Mouse (Mus musculus): ENCODE results near the gene Zfyve21. TPM values are rescaled to one million over a fixed set of nuclear protein-coding genes. Genes with fewer than 3 reads are reported as not detected.
A peak's percentile ranks its signal among the peaks of the same experiment; 100 is the strongest.

Gene Zfyve21
- polyA plus RNA-seq, 1 experiment from 2014 or later, result 67.3 TPM

DNA sequence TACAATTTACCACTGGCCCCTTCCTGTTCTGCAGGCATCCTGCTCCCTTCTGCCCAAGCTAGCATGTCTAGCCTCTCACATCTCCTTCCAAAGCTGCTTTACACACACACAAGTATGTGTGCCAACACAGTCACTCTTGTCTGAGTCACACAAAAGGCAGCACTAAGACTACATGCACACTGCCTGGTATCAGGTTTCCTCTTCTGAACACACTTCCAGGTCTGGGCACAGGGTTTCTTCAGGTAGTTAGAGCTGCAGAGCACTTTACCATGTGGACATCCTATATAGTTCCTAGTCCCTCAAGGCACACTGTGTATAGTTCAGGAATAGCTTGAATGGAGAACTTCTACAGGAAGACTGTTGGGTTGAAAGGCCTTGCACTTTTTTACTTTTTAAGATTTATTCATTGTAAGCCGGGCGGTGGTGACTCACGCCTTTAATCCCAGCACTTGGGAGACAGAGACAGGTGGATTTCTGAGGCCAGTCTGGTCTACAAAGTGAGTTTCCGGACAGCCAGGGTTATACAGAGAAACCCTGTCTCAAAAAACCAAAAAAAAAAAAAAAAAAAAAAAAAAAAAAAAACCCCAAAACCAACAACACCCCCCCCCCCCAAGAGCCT, 50.3 kb downstream of the Zfyve21 start:
- Histone ChIP-seq H3K9me3 (ENCODE audit: control insufficient read depth, low read length) (no peaks in the 10 kb centered on the region), H3K4me3 (ENCODE audit: low read depth, low read length) (no peak overlapping the region), H3K27me3 (ENCODE audit: control insufficient read depth, insufficient read depth, low read length) (no peaks in the 10 kb centered on the region), H3K27ac (ENCODE audit: low read depth, low read length) (no peak overlapping the region), H3K4me2 (ENCODE audit: low read depth) (no peak overlapping the region), H3K36me3 (ENCODE audit: control insufficient read depth, insufficient read depth, low read length) (no peaks in the 10 kb centered on the region), H3K9ac (ENCODE audit: low read length) (no peak overlapping the region), H3K4me1 (ENCODE audit: control insufficient read depth, insufficient read depth, low read length) (no peaks in the 10 kb centered on the region)
- WGBS, result 89% methylated on average over 4 of the region's 4 CpGs
- no peak for ATAC-seq (ENCODE audit: insufficient read depth, low FRiP score, low TSS enrichment)
- DNase-seq (ENCODE audit: low spot score), result no peak

DNA sequence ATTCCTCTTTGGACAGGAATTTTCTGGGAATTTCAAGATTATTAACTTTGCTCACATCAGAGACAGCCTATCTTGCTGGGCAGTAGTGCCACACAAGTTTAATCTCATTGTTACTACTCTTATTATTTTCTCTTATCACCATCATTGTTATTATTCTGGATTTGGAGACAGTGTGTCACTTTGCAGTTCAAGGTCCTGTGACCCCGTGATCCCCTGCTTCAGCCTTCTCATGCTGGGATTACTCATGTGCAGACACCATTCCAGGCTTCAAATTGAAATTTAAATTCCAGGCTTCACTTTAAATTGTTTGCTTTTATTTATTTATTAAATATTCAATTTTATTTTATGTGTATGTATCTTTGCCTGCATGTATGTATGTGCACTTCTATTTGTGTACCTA, 55.8 kb downstream of the Zfyve21 start:
- Histone ChIP-seq H3K9ac (ENCODE audit: low read length) (no peak overlapping the region), H3K27ac (ENCODE audit: low read depth, low read length) (no peak overlapping the region), H3K36me3 (ENCODE audit: control insufficient read depth, insufficient read depth, low read length) (no peaks in the 10 kb centered on the region), H3K9me3 (ENCODE audit: control insufficient read depth, low read length) (no peaks in the 10 kb centered on the region), H3K4me2 (ENCODE audit: low read depth) (no peak overlapping the region), H3K27me3 (ENCODE audit: control insufficient read depth, insufficient read depth, low read length) (no peaks in the 10 kb centered on the region), H3K4me1 (ENCODE audit: control insufficient read depth, insufficient read depth, low read length) (no peaks in the 10 kb centered on the region), H3K4me3 (ENCODE audit: low read depth, low read length) (no peak overlapping the region)
- DNase-seq (ENCODE audit: low spot score) (no peak), ATAC-seq (ENCODE audit: insufficient read depth, low FRiP score, low TSS enrichment) (no peak)
- 85% methylated on average over 1 of the region's 1 CpGs for WGBS

DNA sequence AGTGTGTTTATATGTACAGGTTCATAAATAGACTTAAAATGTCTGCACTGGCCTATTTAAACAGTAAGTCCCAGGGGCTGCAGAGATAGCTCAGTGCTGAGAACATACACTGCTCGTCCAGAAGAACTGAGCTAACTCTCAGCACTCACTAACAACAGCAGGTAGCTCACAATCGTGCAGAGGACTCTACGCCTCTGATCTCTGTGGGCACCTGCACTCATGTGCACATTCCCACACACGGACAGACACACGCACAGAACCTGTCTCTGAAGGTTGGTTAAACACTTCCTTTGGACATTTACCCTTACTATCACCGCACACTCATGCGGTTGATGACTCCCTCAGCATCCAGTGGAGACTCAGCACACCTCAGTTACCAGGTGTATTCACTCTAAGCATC, 56.8 kb downstream of the Zfyve21 start:
- Histone ChIP-seq H3K9ac (ENCODE audit: low read length) (no peak overlapping the region), H3K36me3 (ENCODE audit: control insufficient read depth, insufficient read depth, low read length) (no peaks in the 10 kb centered on the region), H3K4me1 (ENCODE audit: control insufficient read depth, insufficient read depth, low read length) (no peaks in the 10 kb centered on the region), H3K9me3 (ENCODE audit: control insufficient read depth, low read length) (no peaks in the 10 kb centered on the region), H3K27ac (ENCODE audit: low read depth, low read length) (no peak overlapping the region), H3K4me3 (ENCODE audit: low read depth, low read length) (no peak overlapping the region), H3K27me3 (ENCODE audit: control insufficient read depth, insufficient read depth, low read length) (no peaks in the 10 kb centered on the region), H3K4me2 (ENCODE audit: low read depth) (no peak overlapping the region)
- no peak for ATAC-seq (ENCODE audit: insufficient read depth, low FRiP score, low TSS enrichment)
- WGBS, result 87% methylated on average over 7 of the region's 7 CpGs
- no peak for DNase-seq (ENCODE audit: low spot score)

DNA sequence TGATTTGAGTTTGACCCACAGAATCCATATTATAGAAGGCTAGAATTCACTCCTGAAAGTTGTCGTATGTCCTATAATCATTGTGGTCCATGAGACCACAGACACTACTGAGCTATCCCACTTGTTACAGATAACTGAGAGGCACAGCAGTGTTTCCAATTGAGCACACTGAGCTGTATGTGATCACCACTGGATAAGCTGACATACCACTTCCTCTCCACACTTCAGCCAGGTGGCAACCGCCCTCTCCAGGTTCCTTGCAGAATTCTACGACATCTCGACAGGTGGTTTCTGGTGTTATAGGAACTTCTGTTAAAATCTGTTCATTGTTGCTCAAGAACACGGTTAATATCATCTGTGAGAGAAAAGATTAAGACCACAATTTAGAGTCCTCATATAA, 58.1 kb downstream of the Zfyve21 start:
- H3K4me2 ChIP-seq (ENCODE audit: low read depth), result no peak overlapping the region
- ATAC-seq (ENCODE audit: insufficient read depth, low FRiP score, low TSS enrichment), result no peak
- H3K27ac ChIP-seq (ENCODE audit: low read depth, low read length), result no peak overlapping the region
- no peaks in the 10 kb centered on the region for H3K27me3 ChIP-seq (ENCODE audit: control insufficient read depth, insufficient read depth, low read length)
- WGBS, result 92% methylated on average over 5 of the region's 5 CpGs
- no peak overlapping the region for H3K9ac ChIP-seq (ENCODE audit: low read length)
- no peak for DNase-seq (ENCODE audit: low spot score)
- H3K4me3 ChIP-seq (ENCODE audit: low read depth, low read length), result no peak overlapping the region
- H3K36me3 ChIP-seq (ENCODE audit: control insufficient read depth, insufficient read depth, low read length), result no peaks in the 10 kb centered on the region
- H3K4me1 ChIP-seq (ENCODE audit: control insufficient read depth, insufficient read depth, low read length), result no peaks in the 10 kb centered on the region
- no peaks in the 10 kb centered on the region for H3K9me3 ChIP-seq (ENCODE audit: control insufficient read depth, low read length)

DNA sequence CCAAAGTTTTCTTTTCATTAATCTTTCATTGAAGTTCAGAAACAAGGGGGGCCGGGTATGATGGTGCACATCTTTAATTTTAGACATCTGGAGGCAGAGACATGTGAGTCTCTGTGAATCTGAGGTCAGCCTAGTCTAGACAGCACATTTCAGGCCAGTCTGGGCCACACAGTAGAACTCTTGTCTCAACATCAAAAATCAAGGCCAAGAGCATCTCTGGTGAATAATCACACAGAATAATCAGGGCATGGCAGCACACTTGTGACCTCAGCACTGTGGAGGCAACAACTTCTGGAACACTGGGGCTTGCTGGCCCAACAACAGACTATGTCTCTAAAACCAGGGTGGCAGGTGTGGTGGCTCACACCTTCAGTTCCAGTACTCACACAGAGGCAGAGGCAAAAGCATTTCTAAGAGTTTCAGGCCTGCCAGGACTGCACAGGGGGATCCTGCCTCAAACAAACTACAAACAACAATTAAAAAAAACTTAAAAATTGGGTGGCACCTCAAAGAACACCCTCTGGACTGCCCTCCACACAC, 60.7 kb downstream of the Zfyve21 start:
- no peak overlapping the region for H3K4me3 ChIP-seq (ENCODE audit: low read depth, low read length)
- H3K27me3 ChIP-seq (ENCODE audit: control insufficient read depth, insufficient read depth, low read length), result no peaks in the 10 kb centered on the region
- H3K9ac ChIP-seq (ENCODE audit: low read length), result no peak overlapping the region
- no peak overlapping the region for H3K4me2 ChIP-seq (ENCODE audit: low read depth)
- WGBS, result 65% methylated on average over 1 of the region's 1 CpGs
- no peaks in the 10 kb centered on the region for H3K9me3 ChIP-seq (ENCODE audit: control insufficient read depth, low read length)
- DNase-seq (ENCODE audit: low spot score) (no peak), ATAC-seq (ENCODE audit: insufficient read depth, low FRiP score, low TSS enrichment) (no peak)
- no peak overlapping the region for H3K27ac ChIP-seq (ENCODE audit: low read depth, low read length)
- H3K4me1 ChIP-seq (ENCODE audit: control insufficient read depth, insufficient read depth, low read length), result no peaks in the 10 kb centered on the region
- H3K36me3 ChIP-seq (ENCODE audit: control insufficient read depth, insufficient read depth, low read length), result no peaks in the 10 kb centered on the region

DNA sequence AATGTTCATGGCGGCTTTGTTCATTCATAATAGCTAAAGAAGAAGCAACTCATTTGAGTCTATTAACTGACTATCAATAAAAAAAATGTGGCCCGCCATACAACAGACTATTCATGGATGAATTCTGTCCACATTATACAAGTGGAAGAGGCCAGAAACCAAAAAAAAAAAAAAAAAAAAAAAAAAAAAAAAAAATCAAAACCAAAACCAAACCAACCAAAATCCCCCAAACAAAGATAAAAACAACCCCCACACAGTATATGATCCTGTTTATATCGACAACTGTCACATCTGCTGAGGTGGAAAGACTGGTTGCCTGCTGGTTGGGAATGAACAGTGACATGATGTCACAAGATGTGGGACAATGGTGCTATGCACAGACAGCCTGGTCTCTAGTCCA, 61.5 kb downstream of the Zfyve21 start:
- no peaks in the 10 kb centered on the region for H3K4me1 ChIP-seq (ENCODE audit: control insufficient read depth, insufficient read depth, low read length)
- 87% methylated on average over 3 of the region's 3 CpGs for WGBS
- no peak overlapping the region for H3K4me2 ChIP-seq (ENCODE audit: low read depth)

DNA sequence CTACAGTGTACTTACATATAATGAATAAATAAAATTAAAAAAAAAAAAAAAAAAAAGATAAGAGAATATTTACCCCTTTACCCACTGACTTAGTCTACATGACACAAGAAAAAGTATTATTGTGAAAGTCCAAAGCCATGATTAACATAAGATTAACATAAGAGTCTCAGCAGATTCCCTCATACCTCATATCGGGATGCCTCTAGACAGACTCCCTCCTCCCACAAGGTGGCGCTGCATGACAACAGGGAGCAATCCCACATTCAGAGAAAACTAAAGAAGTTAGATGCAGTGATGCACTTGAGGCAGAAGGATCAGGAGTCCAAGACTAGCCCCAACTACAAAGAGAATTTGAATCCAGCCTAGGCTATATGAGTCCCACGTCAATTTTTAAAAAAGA, 64.2 kb downstream of the Zfyve21 start:
- no peak overlapping the region for H3K27ac ChIP-seq (ENCODE audit: low read depth, low read length)
- H3K4me2 ChIP-seq (ENCODE audit: low read depth), result no peak overlapping the region
- WGBS, result 16% methylated on average over 3 of the region's 3 CpGs
- no peaks in the 10 kb centered on the region for H3K9me3 ChIP-seq (ENCODE audit: control insufficient read depth, low read length)
- no peaks in the 10 kb centered on the region for H3K36me3 ChIP-seq (ENCODE audit: control insufficient read depth, insufficient read depth, low read length)
- H3K27me3 ChIP-seq (ENCODE audit: control insufficient read depth, insufficient read depth, low read length), result no peaks in the 10 kb centered on the region
- ATAC-seq (ENCODE audit: insufficient read depth, low FRiP score, low TSS enrichment), result no peak
- no peak overlapping the region for H3K9ac ChIP-seq (ENCODE audit: low read length)
- no peaks in the 10 kb centered on the region for H3K4me1 ChIP-seq (ENCODE audit: control insufficient read depth, insufficient read depth, low read length)
- H3K4me3 ChIP-seq (ENCODE audit: low read depth, low read length), result no peak overlapping the region
- DNase-seq (ENCODE audit: low spot score), result peak; percentile 80

More for the DNA sequence above, 61.5 kb downstream of the Zfyve21 start:
- H3K27me3 ChIP-seq (ENCODE audit: control insufficient read depth, insufficient read depth, low read length), result no peaks in the 10 kb centered on the region
- H3K9ac ChIP-seq (ENCODE audit: low read length), result no peak overlapping the region
- H3K9me3 ChIP-seq (ENCODE audit: control insufficient read depth, low read length), result no peaks in the 10 kb centered on the region
- no peak overlapping the region for H3K27ac ChIP-seq (ENCODE audit: low read depth, low read length)
- DNase-seq (ENCODE audit: low spot score) (no peak), ATAC-seq (ENCODE audit: insufficient read depth, low FRiP score, low TSS enrichment) (no peak)
- H3K36me3 ChIP-seq (ENCODE audit: control insufficient read depth, insufficient read depth, low read length), result no peaks in the 10 kb centered on the region
- H3K4me3 ChIP-seq (ENCODE audit: low read depth, low read length), result no peak overlapping the region

Other genes starting within 250 kb of the Zfyve21 start
- 70.5 and 73.1 TPM in 2 replicates for gene Mark3, start 239.6 kb upstream of the Zfyve21 start, polyA plus RNA-seq (2014; fragmentation: Nextera tagmentation; extraction: Ambion mirVana)
- gene Ckb, start 141.8 kb upstream of the Zfyve21 start, polyA plus RNA-seq (2014; fragmentation: Nextera tagmentation; extraction: Ambion mirVana), result 2,083 and 2,271 TPM in 2 replicates
- 5.8 and 6.6 TPM in 2 replicates for gene Trmt61a, start 136.1 kb upstream of the Zfyve21 start, polyA plus RNA-seq (2014; fragmentation: Nextera tagmentation; extraction: Ambion mirVana)
- 58.8 and 60.0 TPM in 2 replicates for gene Bag5, start 100.9 kb upstream of the Zfyve21 start, polyA plus RNA-seq (2014; fragmentation: Nextera tagmentation; extraction: Ambion mirVana)
- gene Apopt1, start 100.9 kb upstream of the Zfyve21 start, polyA plus RNA-seq (2014; fragmentation: Nextera tagmentation; extraction: Ambion mirVana), result 53.1 and 53.4 TPM in 2 replicates
- 339 and 364 TPM in 2 replicates for gene Klc1, start 55.3 kb upstream of the Zfyve21 start, polyA plus RNA-seq (2014; fragmentation: Nextera tagmentation; extraction: Ambion mirVana)
- gene Xrcc3, start 297 bp upstream of the Zfyve21 start, polyA plus RNA-seq (2014; fragmentation: Nextera tagmentation; extraction: Ambion mirVana), result 12.5 and 12.8 TPM in 2 replicates
- 10.2 and 11.8 TPM in 2 replicates for gene Ppp1r13b, start 93.9 kb downstream of the Zfyve21 start, polyA plus RNA-seq (2014; fragmentation: Nextera tagmentation; extraction: Ambion mirVana)
- gene Atp5mpl, start 152.8 kb downstream of the Zfyve21 start, polyA plus RNA-seq (2014; fragmentation: Nextera tagmentation; extraction: Ambion mirVana), result 613 and 635 TPM in 2 replicates
- gene Tdrd9, start 157.4 kb downstream of the Zfyve21 start, polyA plus RNA-seq (2014; fragmentation: Nextera tagmentation; extraction: Ambion mirVana), result 1.2 and 1.5 TPM in 2 replicates
- gene Rd3l, start 167.1 kb downstream of the Zfyve21 start, polyA plus RNA-seq (2014; fragmentation: Nextera tagmentation; extraction: Ambion mirVana), result not detected in 2 replicates